Mouse (Mus musculus) stomach, embryonic 16.5 days (tissue): Measurements from ENCODE around the gene Rps12. TPM values are rescaled to one million over a fixed set of nuclear protein-coding genes. Genes with fewer than 3 reads are reported as not detected.

ENCODE experiments used
- ATAC-seq: fragments of 200-750 bp; cut with Nextera tagmentation; 2 replicates; pipeline ENCODE4 v1.8.0; 2017; ENCODE audit warnings: moderate number of reproducible peaks, moderate TSS enrichment; ENCODE audit not compliant: insufficient read depth, low FRiP score
- H3K27ac ChIP-seq: fragments of 300-500 bp; sonication (generic); 2 replicates; pipeline ENCODE4 v1.5.1; 2014; ENCODE audit warnings: low read length
- H3K27me3 ChIP-seq: fragments of 300-500 bp; sonication (generic); 2 replicates; pipeline ENCODE4 v1.6.1; 2014; ENCODE audit warnings: low read length, control low read depth, mixed read lengths; ENCODE audit not compliant: control insufficient read depth, insufficient read depth
- H3K36me3 ChIP-seq: fragments of 300-500 bp; sonication (generic); 2 replicates; pipeline ENCODE4 v1.6.1; 2014; ENCODE audit warnings: low read length; ENCODE audit not compliant: control insufficient read depth, insufficient read depth
- H3K4me1 ChIP-seq: fragments of 300-500 bp; sonication (generic); 2 replicates; pipeline ENCODE4 v1.6.1; 2014; ENCODE audit warnings: low read length, control low read depth, mixed read lengths; ENCODE audit not compliant: control insufficient read depth, insufficient read depth
- H3K4me2 ChIP-seq: fragments of 300-500 bp; sonication (generic); 2 replicates; pipeline ENCODE4 v1.6.1; 2014; ENCODE audit warnings: low read depth, low read length, mixed read lengths
- H3K4me3 ChIP-seq: fragments of 300-500 bp; sonication (generic); replicated peaks from 2 replicates; pipeline ENCODE4 v1.5.1; 2014; ENCODE audit warnings: mild to moderate bottlenecking, low read length
- H3K9ac ChIP-seq: fragments of 300-500 bp; sonication (generic); 2 replicates; pipeline ENCODE4 v1.6.1; 2014; ENCODE audit warnings: low read length
- H3K9me3 ChIP-seq: fragments of 300-500 bp; sonication (generic); replicated peaks from 2 replicates; pipeline ENCODE4 v1.6.1; 2016; ENCODE audit warnings: low read length, control low read depth; ENCODE audit not compliant: control insufficient read depth
- WGBS: fragments of 180-500 bp; shearing (Covaris S2); extraction: QIAGEN DNeasy Blood & Tissue Kit; methylation state at CpG from one replicate; pipeline ENCODE4 v1.1.7; 2014; 5-methylcytosine and 5-hydroxymethylcytosine counted together
- polyA plus RNA-seq: library from polyadenylated mRNA; unstranded; fragments of >200 nt; fragmentation: Nextera tagmentation; extraction: Ambion mirVana; gene quantifications from 2 replicates; pipeline ENCODE4 v1.2.1, GENCODE M21; 2015

The Rps12 gene
- polyA plus RNA-seq, 1 experiment from 2014 or later, result 178 TPM

- Histone ChIP-seq H3K27me3 (no peaks in the 10 kb centered on the region), H3K36me3 (peaks cover 15% of the 10 kb centered on the region), H3K9ac (no peak overlapping the region), H3K4me1 (no peaks in the 10 kb centered on the region), H3K4me2 (no peak overlapping the region), H3K9me3 (no peaks in the 10 kb centered on the region), H3K27ac (no peak overlapping the region), H3K4me3 (no peak overlapping the region)
- 49% methylated on average over 4 of the region's 4 CpGs for WGBS
- ATAC-seq, result no peak
These were observed 19.1 kb upstream of the Rps12 start for GRCm38 (mm10) chr10:23806201-23806600.

GRCm38 (mm10) chr10:23804665-23805064, 17.6 kb upstream of the Rps12 start:
- ATAC-seq, result no peak
- Histone ChIP-seq H3K4me2 (no peak overlapping the region), H3K27me3 (no peaks in the 10 kb centered on the region), H3K36me3 (peaks cover 15% of the 10 kb centered on the region), H3K4me1 (no peaks in the 10 kb centered on the region), H3K27ac (no peak overlapping the region), H3K9me3 (no peaks in the 10 kb centered on the region), H3K4me3 (no peak overlapping the region), H3K9ac (no peak overlapping the region)
- WGBS, result 79% methylated on average over 3 of the region's 3 CpGs

- ATAC-seq, result no peak
- no peak overlapping the region for H3K4me3 ChIP-seq
- WGBS, result 63% methylated on average over 3 of the region's 3 CpGs
- no peak overlapping the region for H3K9ac ChIP-seq
- H3K4me1 ChIP-seq, result 0 out of 2 replicates have a peak, but pooled peaks cover 4% of the 10 kb centered on the region
- H3K27ac ChIP-seq, result no peak overlapping the region
- H3K36me3 ChIP-seq, result peaks cover 15% of the 10 kb centered on the region
- H3K9me3 ChIP-seq, result no peaks in the 10 kb centered on the region
- H3K4me2 ChIP-seq, result no peak overlapping the region
- no peaks in the 10 kb centered on the region for H3K27me3 ChIP-seq
These were observed 15.8 kb upstream of the Rps12 start for GRCm38 (mm10) chr10:23802911-23803310.

GRCm38 (mm10) chr10:23799933-23800332, 12.9 kb upstream of the Rps12 start:
- H3K9me3 ChIP-seq, result no peaks in the 10 kb centered on the region
- H3K4me2 ChIP-seq, result no peak overlapping the region
- no peak overlapping the region for H3K4me3 ChIP-seq
- WGBS, result 15% methylated on average over 3 of the region's 3 CpGs
- H3K36me3 ChIP-seq, result peaks cover 10% of the 10 kb centered on the region; the same call in 1 of the 2 replicates
- H3K9ac ChIP-seq, result no peak overlapping the region
- H3K27me3 ChIP-seq, result no peaks in the 10 kb centered on the region
- no peak overlapping the region for H3K27ac ChIP-seq
- peaks cover 13% of the 10 kb centered on the region; the same call in 1 of the 2 replicates for H3K4me1 ChIP-seq
- no peak for ATAC-seq

- WGBS, result 63% methylated on average over 1 of the region's 1 CpGs
- Histone ChIP-seq H3K27me3 (no peaks in the 10 kb centered on the region), H3K4me2 (peak overlapping the region; percentile 63), H3K4me1 (peaks cover 13% of the 10 kb centered on the region; the same call in 1 of the 2 replicates), H3K9ac (no peak overlapping the region; the same call in 1 of the 2 replicates), H3K4me3 (no peak overlapping the region), H3K9me3 (no peaks in the 10 kb centered on the region), H3K36me3 (peaks cover 10% of the 10 kb centered on the region; the same call in 1 of the 2 replicates), H3K27ac (peak overlapping the region; percentile 23; the same call in 1 of the 2 replicates)
- no peak; the same call in 1 of the 2 replicates for ATAC-seq
These were observed 11.1 kb upstream of the Rps12 start for GRCm38 (mm10) chr10:23798142-23798541.

- peaks cover 10% of the 10 kb centered on the region; the same call in 1 of the 2 replicates for H3K36me3 ChIP-seq
- no peak overlapping the region for H3K27ac ChIP-seq
- no peak for ATAC-seq
- peak overlapping the region; percentile 63 for H3K4me2 ChIP-seq
- H3K4me1 ChIP-seq, result peaks cover 13% of the 10 kb centered on the region; the same call in 1 of the 2 replicates
- H3K9ac ChIP-seq, result peak overlapping the region; percentile 23; the same call in 1 of the 2 replicates
- no peaks in the 10 kb centered on the region for H3K27me3 ChIP-seq
- WGBS, result 20% methylated on average over 3 of the region's 3 CpGs
- H3K9me3 ChIP-seq, result no peaks in the 10 kb centered on the region
- H3K4me3 ChIP-seq, result peak overlapping the region; percentile 75
These were observed 10.5 kb upstream of the Rps12 start for GRCm38 (mm10) chr10:23797606-23798005.

GRCm38 (mm10) chr10:23796551-23797503, 9.8 kb upstream of the Rps12 start, which contains the start of gene Slc18b1:
Gene Slc18b1 (plus strand): TSS chr10:23796986.
- peak within 1 kb of the TSS; percentile 75 for H3K4me3 ChIP-seq
- peak within 1 kb of the TSS; percentile 68 for H3K27ac ChIP-seq
- peak within 1 kb of the TSS; percentile 86 for H3K9ac ChIP-seq
- no peak for ATAC-seq
- H3K4me2 ChIP-seq, result peak within 1 kb of the TSS; percentile 63
- peaks cover 6% of the 10 kb centered on the region; the same call in 1 of the 2 replicates for H3K36me3 ChIP-seq
- H3K27me3 ChIP-seq, result no peaks in the 10 kb centered on the region
- peaks cover 13% of the 10 kb centered on the region; the same call in 1 of the 2 replicates for H3K4me1 ChIP-seq
- WGBS, result 4% methylated on average over 43 of the region's 43 CpGs
- no peaks in the 10 kb centered on the region for H3K9me3 ChIP-seq

- Histone ChIP-seq H3K9me3 (no peaks in the 10 kb centered on the region), H3K4me2 (peak overlapping the region; percentile 63), H3K36me3 (no peaks in the 10 kb centered on the region), H3K4me1 (peaks cover 13% of the 10 kb centered on the region; the same call in 1 of the 2 replicates), H3K4me3 (peak overlapping the region; percentile 75), H3K9ac (peak overlapping the region; percentile 86), H3K27me3 (no peaks in the 10 kb centered on the region), H3K27ac (no peak overlapping the region)
- no peak for ATAC-seq
- WGBS, result 61% methylated on average over 9 of the region's 9 CpGs
These were observed 8.9 kb upstream of the Rps12 start for GRCm38 (mm10) chr10:23795871-23796520.
